ENCODE assay signal across 21 mouse cellular contexts in the genomic region with DNA sequence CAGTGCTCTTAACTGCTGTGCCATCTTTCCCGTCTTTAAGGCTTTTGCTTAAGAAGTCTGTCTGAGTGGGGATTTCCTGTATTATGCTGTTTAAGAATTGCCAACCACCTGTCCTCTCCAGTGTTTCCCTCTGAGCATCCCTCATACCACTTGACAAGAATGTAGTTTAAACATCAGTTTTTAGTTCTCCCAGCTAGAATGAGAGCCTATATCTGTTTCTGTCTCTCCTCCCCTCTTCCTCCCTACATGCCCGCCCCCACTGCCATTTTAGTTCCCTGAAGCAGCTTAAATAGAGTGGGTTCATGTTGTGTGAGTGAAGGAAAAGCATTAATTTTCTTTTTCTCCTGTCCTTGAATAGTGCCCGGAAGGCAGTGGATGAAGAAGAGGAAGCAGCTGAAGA. TPM values are rescaled to one million over a fixed set of nuclear protein-coding genes. Genes with fewer than 3 reads are reported as not detected.
DNase-seq lines count a peak whose midpoint lies in the region; ATAC-seq and TF ChIP-seq lines count a peak whose summit lies in the region.
"Had no signal": no experiment of that assay in that cellular context is flagged by ENCODE, and none has a peak within 500 bp of the region (broad histone marks: within the 10 kb centered on the region; RNA-seq: fewer than 3 reads in every experiment).

No protein-coding gene starts in this region.

- no peaks in the 10 kb centered on the region for H3K4me1 ChIP-seq in olfactory bulb, adult 2 months (ENCODE audit: control insufficient read depth, insufficient read depth, low read length)

- 61% methylated on average over 3 of the region's 3 CpGs for WGBS in olfactory bulb, adult 2 months

- TF ChIP-seq POLR2A in olfactory bulb, adult 2 months (IDR thresholded peaks at IDR 0.05; ENCODE audit: insufficient read depth, low read depth, low read length), result no peak

- H3K4me3 ChIP-seq in olfactory bulb, adult 2 months (ENCODE audit: insufficient read depth, low read depth, low read length), result no peak overlapping the region

- TF ChIP-seq CTCF in olfactory bulb, adult 2 months (IDR thresholded peaks at IDR 0.05; ENCODE audit: insufficient read depth, low read depth, low read length), result no peak

- ATAC-seq in frontal cortex, adult (ENCODE audit: low TSS enrichment), result peak; percentile 72
- ATAC-seq: activated CD4-positive, CD25-positive, alpha-beta regulatory T cell, adult 4 months; CD4-positive, CD25-positive, alpha-beta regulatory T cell, adult 4 months; Patski had no signal

- DNase-seq in frontal cortex, postnatal 14 days (ENCODE audit: low spot score in 2 of 2), result no peak
- DNase-seq in brain, adult 2 months (ENCODE audit: low read depth, low spot score), result peak; percentile 55
- DNase-seq in telencephalon, adult 2 months (ENCODE audit: low read depth, low spot score), result peak; percentile 42
- DNase-seq in urinary bladder, postnatal 14 days (ENCODE audit: low spot score), result no peak
- no peak for DNase-seq in lung, adult 18-20 months
- no peak for DNase-seq in ovary, postnatal 10 days (ENCODE audit: low spot score)
- DNase-seq: adrenal gland, adult 2 months; adrenal gland, adult 8-10 months; adrenal gland, postnatal 10 days; adrenal gland, postnatal 14 days; adrenal gland, postnatal 25 days; adrenal gland, postnatal 36 days; B cell, adult 2 months; cerebellum, adult 11 months; cerebellum, adult 11-12 months; cerebellum, adult 18-20 months had no signal

- H3K27ac ChIP-seq in olfactory bulb, adult 2 months (ENCODE audit: insufficient read depth, low read depth, low read length), result peak overlapping the region; percentile 40

RNA-seq across cellular contexts. Expression of a gene that starts 48.0 kb away (rescaled TPM):
- not detected in 2 replicates for polyA plus RNA-seq in olfactory bulb, adult 2 months (2012; ENCODE audit: insufficient read depth, insufficient read length, low replicate concordance, missing spikeins)

Comparison
In these comparisons a context has a peak if more than half of its experiments do, and no peak if none do; other contexts are left out.
1. DNase-seq: peak in brain, adult 2 months (single experiment) and telencephalon, adult 2 months (single experiment); none in frontal cortex, postnatal 14 days (0 of 2), urinary bladder, postnatal 14 days (single experiment), lung, adult 18-20 months (0 of 2) and ovary, postnatal 10 days (single experiment).